Mouse (Mus musculus) embryonic facial prominence, embryonic 11.5 days (tissue): ENCODE results near the gene Muc5b. TPM values are rescaled to one million over a fixed set of nuclear protein-coding genes. Genes with fewer than 3 reads are reported as not detected.
A peak's percentile ranks its signal among the peaks of the same experiment; 100 is the strongest.

Experiments used
- ATAC-seq: fragments of 200-750 bp; cut with Nextera tagmentation; replicated peaks from 2 replicates; pipeline ENCODE4 v1.8.0; 2017; ENCODE audit warnings: low read depth; ENCODE audit not compliant: insufficient number of reproducible peaks, low FRiP score, low TSS enrichment
- DNase-seq: peaks from one replicate; pipeline ENCODE4 v3.0.0-alpha.2; 2015; ENCODE audit warnings: low spot score
- H3K27ac ChIP-seq: fragments of 300-500 bp; sonication (generic); replicated peaks from 2 replicates; pipeline ENCODE4 v1.5.1; 2014; ENCODE audit warnings: mild to moderate bottlenecking, low read depth, low read length, control low read depth
- H3K27me3 ChIP-seq: fragments of 300-500 bp; sonication (generic); 2 replicates; pipeline ENCODE4 v1.6.1; 2014; ENCODE audit warnings: mild to moderate bottlenecking, low read length, moderate library complexity, mixed read lengths; ENCODE audit not compliant: control insufficient read depth, insufficient read depth
- H3K36me3 ChIP-seq: fragments of 300-500 bp; sonication (generic); replicated peaks from 2 replicates; pipeline ENCODE4 v1.6.1; 2014; ENCODE audit warnings: low read depth, mild to moderate bottlenecking, low read length, moderate library complexity, mixed read lengths; ENCODE audit not compliant: control insufficient read depth, insufficient read depth
- H3K4me1 ChIP-seq: fragments of 300-500 bp; sonication (generic); 2 replicates; pipeline ENCODE4 v1.6.1; 2014; ENCODE audit warnings: low read length, mixed read lengths; ENCODE audit not compliant: control insufficient read depth, insufficient read depth
- H3K4me2 ChIP-seq: fragments of 300-500 bp; sonication (generic); 2 replicates; pipeline ENCODE4 v1.6.1; 2014; ENCODE audit warnings: low read depth, mild to moderate bottlenecking, control low read depth, low read length, moderate library complexity
- H3K4me3 ChIP-seq: fragments of 300-500 bp; sonication (generic); 2 replicates; pipeline ENCODE4 v1.5.1; 2014; ENCODE audit warnings: low read depth, low read length, control low read depth
- H3K9ac ChIP-seq: fragments of 300-500 bp; sonication (generic); replicated peaks from 2 replicates; pipeline ENCODE4 v1.6.1; 2014; ENCODE audit warnings: mild to moderate bottlenecking, control low read depth, low read length
- H3K9me3 ChIP-seq: fragments of 300-500 bp; sonication (generic); replicated peaks from 2 replicates; pipeline ENCODE4 v1.6.1; 2016; ENCODE audit warnings: mild to moderate bottlenecking, low read length, inconsistent platforms, mixed read lengths; ENCODE audit not compliant: control insufficient read depth
- WGBS: fragments of 180-500 bp; shearing (Covaris S2); extraction: QIAGEN DNeasy Blood & Tissue Kit; methylation state at CpG from one replicate; pipeline ENCODE4 v1.1.7; 2014; 5-methylcytosine and 5-hydroxymethylcytosine counted together
- polyA plus RNA-seq: library from polyadenylated mRNA; unstranded; fragments of >200 nt; fragmentation: Nextera tagmentation; extraction: Ambion mirVana; gene quantifications from 2 replicates; pipeline ENCODE4 v1.2.1, GENCODE M21; 2014

The Muc5b gene
- polyA plus RNA-seq, 1 experiment from 2014 or later = not detected

GRCm38 (mm10) chr7:141902791-141903190 is 63.9 kb downstream of the Muc5b start:
- DNase-seq = peak; percentile 3
- Histone ChIP-seq H3K9me3 (no peaks in the 10 kb centered on the region), H3K9ac (peak overlapping the region; percentile 63), H3K4me1 (no peaks in the 10 kb centered on the region), H3K4me2 (peak overlapping the region; percentile 72), H3K27ac (no peak overlapping the region), H3K36me3 (no peaks in the 10 kb centered on the region), H3K27me3 (no peaks in the 10 kb centered on the region), H3K4me3 (peak overlapping the region; percentile 87)
- ATAC-seq = no peak
- WGBS = 66% methylated on average over 4 of the region's 4 CpGs

GRCm38 (mm10) chr7:141908591-141908990 is 69.7 kb downstream of the Muc5b start:
- DNase-seq (no peak), ATAC-seq (no peak)
- no peaks in the 10 kb centered on the region for H3K4me1 ChIP-seq
- H3K36me3 ChIP-seq = no peaks in the 10 kb centered on the region
- no peak overlapping the region for H3K9ac ChIP-seq
- H3K27ac ChIP-seq = no peak overlapping the region
- no peak overlapping the region for H3K4me2 ChIP-seq
- 70% methylated on average over 6 of the region's 6 CpGs for WGBS
- H3K27me3 ChIP-seq = no peaks in the 10 kb centered on the region
- no peak overlapping the region for H3K4me3 ChIP-seq
- H3K9me3 ChIP-seq = no peaks in the 10 kb centered on the region

GRCm38 (mm10) chr7:141911305-141911704 is 72.4 kb downstream of the Muc5b start:
- no peak overlapping the region for H3K4me3 ChIP-seq
- H3K27me3 ChIP-seq = no peaks in the 10 kb centered on the region
- no peaks in the 10 kb centered on the region for H3K4me1 ChIP-seq
- DNase-seq (no peak), ATAC-seq (no peak)
- H3K27ac ChIP-seq = no peak overlapping the region
- no peak overlapping the region for H3K9ac ChIP-seq
- no peak overlapping the region for H3K4me2 ChIP-seq
- H3K9me3 ChIP-seq = no peaks in the 10 kb centered on the region
- no peaks in the 10 kb centered on the region for H3K36me3 ChIP-seq
- 60% methylated on average over 3 of the region's 3 CpGs for WGBS

GRCm38 (mm10) chr7:141918407-141918806 is 79.5 kb downstream of the Muc5b start, which contains the start of gene Tollip:
Gene Tollip, minus strand, starts transcription at chr7:141918507.
- H3K9me3 ChIP-seq = no peaks in the 10 kb centered on the region
- 95% methylated on average over 2 of the region's 2 CpGs for whole genome bisulfite sequencing
- ATAC-seq = no peak
- no peaks in the 10 kb centered on the region for H3K36me3 ChIP-seq
- H3K4me2 ChIP-seq = no peak within 1 kb of the TSS
- no peak within 1 kb of the TSS for H3K9ac ChIP-seq
- H3K27ac ChIP-seq = no peak within 1 kb of the TSS
- DNase-seq = no peak
- no peaks in the 10 kb centered on the region for H3K4me1 ChIP-seq
- no peaks in the 10 kb centered on the region for H3K27me3 ChIP-seq
- no peak within 1 kb of the TSS for H3K4me3 ChIP-seq

Other genes starting within 250 kb of the Muc5b start
- 0.08 TPM in 2 replicates for gene Muc6, start 183.8 kb upstream of the Muc5b start, polyA plus RNA-seq
- 0.28 TPM in 1 of 2 replicates, not detected in the other for gene Muc2, start 148.7 kb upstream of the Muc5b start, polyA plus RNA-seq
- gene Muc5ac, start 50.1 kb upstream of the Muc5b start, polyA plus RNA-seq = not detected in 2 replicates
- gene Tollip, start 79.4 kb downstream of the Muc5b start, polyA plus RNA-seq = 39.3 and 45.1 TPM in 2 replicates
- 2.4 and 2.8 TPM in 2 replicates for gene Brsk2, start 110.7 kb downstream of the Muc5b start, polyA plus RNA-seq
- 60.2 and 62.9 TPM in 2 replicates for gene Mob2, start 222.0 kb downstream of the Muc5b start, polyA plus RNA-seq